Mouse (Mus musculus) bone marrow macrophage, adult 2 months (primary cell): Measurements from ENCODE around the gene G0s2.

Experiments used
- CTCF ChIP-seq: IDR thresholded peaks from 2 replicates; pipeline ENCODE4 v1.5.1; 2012; ENCODE audit warnings: low read depth, mild to moderate bottlenecking, low read length, moderate library complexity
- POLR2A ChIP-seq: IDR thresholded peaks from 2 replicates; pipeline ENCODE4 v1.6.1; 2012; ENCODE audit warnings: mild to moderate bottlenecking, low read depth, low read length, borderline replicate concordance

DNA sequence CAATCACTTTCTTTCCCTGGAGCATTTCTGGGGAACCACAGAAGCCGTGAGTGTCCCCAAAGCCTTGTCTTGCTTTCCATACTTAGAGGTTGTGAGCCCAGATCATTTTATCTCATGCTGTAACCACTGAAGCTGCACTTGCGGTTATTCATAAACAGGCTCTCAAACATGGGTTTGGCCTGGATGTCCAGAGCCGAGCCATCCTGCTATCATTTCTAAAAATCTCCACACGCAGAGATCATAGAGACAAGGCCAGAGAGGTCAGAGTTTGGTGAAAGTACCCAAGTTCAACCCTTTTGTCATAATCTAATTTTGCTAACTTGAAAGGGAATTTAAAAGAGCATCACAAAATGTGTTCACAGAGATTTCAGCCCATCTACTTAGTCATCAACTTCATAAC lies 31.6 kb downstream of the G0s2 start:
- TF ChIP-seq CTCF (no peak), POLR2A (no peak)
